Mouse (Mus musculus) liver, embryonic 14.5 days (tissue): ENCODE results near the gene Adamtsl4. TPM values are rescaled to one million over a fixed set of nuclear protein-coding genes. Genes with fewer than 3 reads are reported as not detected.
"Not testable (repeated sequence)": the region's sequence is repeated elsewhere in the genome, so short reads cannot be mapped to it uniquely, and the experiment has no call there.

ENCODE experiments used
- ATAC-seq: fragments of 200-750 bp; cut with Nextera tagmentation; 2 replicates; pipeline ENCODE4 v1.8.0; 2017; ENCODE audit warnings: moderate number of reproducible peaks, mild to moderate bottlenecking, moderate library complexity; ENCODE audit not compliant: insufficient read depth
- DNase-seq, 3 experiments: peaks; one replicate each; pipeline ENCODE4 v3.0.0-alpha.2; 2012 to 2013; ENCODE audit warnings: low read depth in 3 of 3, low spot score in 3 of 3
- H3K27ac ChIP-seq: fragments of 300-500 bp; sonication (generic); 2 replicates; pipeline ENCODE4 v1.5.1; 2014; ENCODE audit warnings: moderate library complexity, mild to moderate bottlenecking, control low read depth, inconsistent platforms
- H3K27me3 ChIP-seq: fragments of 300-500 bp; sonication (generic); 2 replicates; pipeline ENCODE4 v1.6.1; 2014; ENCODE audit warnings: mild to moderate bottlenecking, low read length, moderate library complexity; ENCODE audit not compliant: control insufficient read depth, insufficient read depth
- H3K36me3 ChIP-seq: fragments of 300-500 bp; sonication (generic); replicated peaks from 2 replicates; pipeline ENCODE4 v1.6.1; 2014; ENCODE audit warnings: low read depth; ENCODE audit not compliant: control insufficient read depth, insufficient read depth
- H3K4me1 ChIP-seq, 2 experiments: fragments of 200-500 bp in 1 of 2; fragments of 300-500 bp in 1 of 2; sonication (generic) in 1 of 2; replicated peaks; 2 replicates each; pipeline ENCODE4 v1.6.1; 2012 to 2014; ENCODE audit warnings: antibody characterized with exemption in 1 of 2, inconsistent platforms in 1 of 2, low read length in 1 of 2; ENCODE audit not compliant: control insufficient read depth in 2 of 2, insufficient read depth in 2 of 2
- H3K4me2 ChIP-seq: fragments of 300-500 bp; sonication (generic); 2 replicates; pipeline ENCODE4 v1.6.1; 2014; ENCODE audit warnings: low read depth, mild to moderate bottlenecking, control low read depth, moderate library complexity
- H3K4me3 ChIP-seq, 2 experiments: fragments of 200-500 bp in 1 of 2; fragments of 300-500 bp in 1 of 2; sonication (generic) in 1 of 2; 2 replicates each; pipeline ENCODE4 v1.5.1; 2012 to 2014; ENCODE audit warnings: low read depth in 2 of 2, low read length in 2 of 2, mild to moderate bottlenecking in 2 of 2, control low read depth in 1 of 2, inconsistent platforms in 1 of 2, moderate library complexity in 1 of 2; ENCODE audit not compliant: insufficient read depth in 1 of 2
- H3K9ac ChIP-seq: fragments of 300-500 bp; sonication (generic); replicated peaks from 2 replicates; pipeline ENCODE4 v1.6.1; 2014; ENCODE audit warnings: mild to moderate bottlenecking, control low read depth, moderate library complexity
- H3K9me3 ChIP-seq: fragments of 300-500 bp; sonication (generic); 2 replicates; pipeline ENCODE4 v1.6.1; 2016; ENCODE audit warnings: low read length, mixed read lengths; ENCODE audit not compliant: control insufficient read depth
- CTCF ChIP-seq: IDR thresholded peaks from 2 replicates; pipeline ENCODE4 v1.5.1; 2016; ENCODE audit warnings: antibody characterized with exemption, low read depth, control low read depth
- EP300 ChIP-seq: IDR thresholded peaks from 2 replicates; pipeline ENCODE4 v1.6.1; 2016; ENCODE audit warnings: antibody characterized with exemption, low read depth
- WGBS: fragments of 180-500 bp; shearing (Covaris S2); extraction: QIAGEN DNeasy Blood & Tissue Kit; methylation state at CpG from one replicate; pipeline ENCODE4 v1.1.7; 2014; ENCODE audit not compliant: insufficient replicate concordance; 5-methylcytosine and 5-hydroxymethylcytosine counted together
- polyA plus RNA-seq, 2 experiments: library from polyadenylated mRNA; depleted of rRNA in 1 of 2; stranded (reverse) in 1 of 2; unstranded in 1 of 2; fragments of >200 nt; fragmentation: Nextera tagmentation in 1 of 2; extraction: Ambion mirVana in 1 of 2; gene quantifications; 2 replicates each; pipeline versions ENCODE4 v1.2.1 to v1.2.3; 2012 to 2014

Adamtsl4 gene
- polyA plus RNA-seq, 2 experiments, result 0.12 to 0.17 TPM

DNA sequence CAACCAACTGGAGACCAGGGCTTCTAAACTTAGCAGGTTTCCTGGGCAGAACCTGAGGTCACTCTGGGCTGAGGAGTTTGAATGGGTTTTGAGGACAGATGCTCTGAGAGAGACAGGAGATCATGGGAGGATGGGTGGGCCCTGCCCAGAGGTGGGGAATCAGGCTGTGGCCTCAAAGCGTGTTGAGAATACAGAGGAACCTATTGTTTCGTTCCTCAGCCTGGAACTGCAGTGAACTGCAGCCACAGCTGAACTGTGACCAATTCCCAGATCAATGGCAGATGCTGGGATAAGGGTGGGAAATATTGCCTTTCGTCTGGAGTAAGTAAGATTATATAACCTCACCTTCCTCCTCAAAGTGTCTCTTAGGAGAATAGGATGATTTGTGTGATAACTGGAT is 8.1 kb upstream of the Adamtsl4 start:
- ATAC-seq (no peak), DNase-seq (no peak)
- Histone ChIP-seq H3K9me3 (no peaks in the 10 kb centered on the region), H3K36me3 (no peaks in the 10 kb centered on the region), H3K4me3 (no peak overlapping the region), H3K4me1 (peaks cover 0 to 13% of the 10 kb centered on the region in 2 experiments; a peak in 3 of 4 replicates), H3K27me3 (no peaks in the 10 kb centered on the region), H3K4me2 (no peak overlapping the region), H3K27ac (no peak overlapping the region), H3K9ac (no peak overlapping the region)
- WGBS, result 68% methylated on average over 3 of the region's 3 CpGs
- no peak for TF ChIP-seq CTCF
- no peak for TF ChIP-seq EP300

DNA sequence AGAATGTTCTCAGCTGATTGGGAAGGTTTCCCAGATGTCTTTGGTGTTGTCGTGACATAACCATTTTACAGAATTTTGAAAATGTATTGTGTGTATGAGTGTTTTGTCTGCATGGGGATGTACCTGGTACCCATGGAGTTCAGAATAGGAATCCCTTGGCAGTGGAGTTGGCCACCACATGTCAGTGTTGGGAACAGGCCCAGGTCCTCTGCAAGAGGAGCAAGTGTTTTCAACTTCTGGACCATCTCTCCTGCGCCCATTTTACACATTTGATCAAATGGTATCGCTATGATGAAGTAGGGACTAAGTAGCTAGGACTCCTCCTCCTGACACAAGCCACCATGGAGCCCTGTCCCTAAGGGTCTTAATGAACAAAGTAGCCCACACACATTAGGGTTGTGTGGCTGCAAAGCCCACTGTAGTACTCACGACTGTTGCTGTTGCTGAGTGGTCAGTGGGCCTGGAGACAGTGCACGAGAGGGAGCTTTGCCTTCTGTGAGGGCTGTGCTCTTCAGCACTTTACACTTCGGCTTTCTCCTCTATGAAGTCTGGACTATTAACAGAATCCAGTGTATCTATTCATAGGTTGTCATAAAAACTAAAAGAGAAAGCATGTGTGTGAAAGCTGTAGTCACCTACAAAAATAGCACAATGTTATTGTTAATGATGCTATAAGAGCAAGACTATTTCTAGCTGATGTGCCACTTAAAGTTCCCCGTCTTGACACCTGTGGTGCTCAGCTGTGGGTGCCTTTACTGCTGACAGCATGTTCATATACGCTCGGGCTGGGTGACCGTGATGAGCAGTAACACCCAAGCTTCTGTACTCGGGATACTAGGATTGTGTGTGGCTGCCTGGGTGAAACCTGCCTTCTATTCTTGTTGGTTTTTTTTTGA is 7.3 kb upstream of the Adamtsl4 start:
- TF ChIP-seq EP300, result no peak
- TF ChIP-seq CTCF, result no peak
- ATAC-seq, result no peak
- H3K9ac ChIP-seq, result no peak overlapping the region
- no peaks in the 10 kb centered on the region for H3K27me3 ChIP-seq
- 76% methylated on average over 11 of the region's 11 CpGs for WGBS
- H3K4me1 ChIP-seq, result peaks cover 0 to 13% of the 10 kb centered on the region in 2 experiments; a peak in 3 of 4 replicates
- H3K27ac ChIP-seq, result no peak overlapping the region
- no peaks in the 10 kb centered on the region for H3K9me3 ChIP-seq
- H3K4me3 ChIP-seq, result no peak overlapping the region
- no peak for DNase-seq
- H3K4me2 ChIP-seq, result no peak overlapping the region
- no peaks in the 10 kb centered on the region for H3K36me3 ChIP-seq

DNA sequence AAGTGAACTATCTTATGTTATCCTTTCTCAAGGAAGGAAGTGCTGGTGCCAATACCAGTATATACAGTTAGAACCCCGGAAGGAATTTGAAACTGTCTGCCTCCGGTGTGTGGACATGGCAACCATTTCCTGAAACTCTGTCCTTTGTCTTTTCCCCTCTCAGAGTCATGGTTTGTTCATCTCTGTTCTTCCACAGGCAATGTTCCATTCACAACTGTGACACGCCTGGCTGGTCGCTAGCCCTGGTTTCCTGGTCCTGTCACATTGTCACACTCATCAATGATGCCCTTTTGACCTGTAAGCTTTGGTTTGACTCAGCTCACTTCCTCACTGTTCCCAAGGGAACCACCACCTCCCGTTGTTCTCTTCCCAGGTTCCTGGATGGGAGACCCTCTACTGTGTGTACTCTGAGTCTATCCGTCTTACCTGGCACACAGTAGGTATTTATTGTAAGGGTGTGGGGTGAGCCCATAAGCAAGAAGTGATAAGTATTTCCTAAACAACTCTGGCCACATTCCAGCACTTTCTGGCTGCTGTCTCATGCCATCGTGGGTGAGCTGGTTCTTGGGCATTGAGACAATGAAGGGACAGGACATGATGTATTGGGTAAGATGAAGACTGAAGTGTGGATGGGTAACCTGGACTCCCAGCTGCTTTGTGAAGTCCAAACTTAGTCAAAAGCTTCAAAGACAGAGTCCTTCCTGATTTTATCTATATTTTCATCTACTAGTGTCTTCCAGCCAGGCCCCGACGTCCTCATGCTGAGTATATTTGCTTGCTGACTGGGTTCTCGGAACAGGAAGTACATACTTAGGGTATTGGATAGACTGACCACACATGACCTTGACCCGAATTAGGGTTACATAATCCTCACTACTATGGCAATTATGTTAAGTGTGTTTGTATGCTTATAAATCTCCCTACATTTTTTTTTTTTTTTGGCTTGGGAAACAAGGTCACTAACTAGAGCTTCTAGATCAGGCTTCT is 6.4 kb upstream of the Adamtsl4 start:
- TF ChIP-seq EP300, result no peak
- no peak for TF ChIP-seq CTCF
- no peak overlapping the region for H3K4me3 ChIP-seq
- no peak for DNase-seq
- no peaks in the 10 kb centered on the region for H3K27me3 ChIP-seq
- no peak overlapping the region for H3K27ac ChIP-seq
- H3K9me3 ChIP-seq, result no peaks in the 10 kb centered on the region
- 38% methylated on average over 11 of the region's 11 CpGs for WGBS
- H3K4me2 ChIP-seq, result no peak overlapping the region
- no peaks in the 10 kb centered on the region for H3K36me3 ChIP-seq
- H3K9ac ChIP-seq, result no peak overlapping the region
- peak; percentile 47; the same call in 1 of the 2 replicates for ATAC-seq
- H3K4me1 ChIP-seq, result peaks cover 0 to 13% of the 10 kb centered on the region in 2 experiments; a peak in 3 of 4 replicates

DNA sequence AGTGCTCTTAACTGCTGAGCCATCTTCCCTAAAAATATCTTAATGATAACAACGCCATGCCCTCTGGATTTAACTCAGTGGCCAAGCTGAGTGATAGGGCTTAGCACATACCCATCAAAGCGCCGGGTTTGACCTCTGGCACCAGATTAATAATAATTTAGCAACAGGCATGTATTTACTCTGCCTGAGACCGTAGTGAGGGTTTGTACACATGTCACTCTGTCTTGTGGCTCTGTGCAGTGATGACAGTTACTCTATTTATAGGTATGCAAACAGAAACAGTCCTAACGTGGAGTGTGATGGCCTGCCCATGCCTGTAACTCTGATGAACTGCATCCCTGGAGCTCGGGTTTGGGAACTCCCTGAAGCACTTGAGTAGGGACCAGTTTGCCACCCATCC is 5.0 kb upstream of the Adamtsl4 start:
- Histone ChIP-seq H3K4me1 (peaks cover 3 to 15% of the 10 kb centered on the region in 2 experiments), H3K27ac (no peak overlapping the region), H3K27me3 (peaks cover 3% of the 10 kb centered on the region; the same call in 1 of the 2 replicates), H3K9ac (no peak overlapping the region), H3K4me3 (no peak overlapping the region), H3K9me3 (no peaks in the 10 kb centered on the region), H3K4me2 (no peak overlapping the region), H3K36me3 (no peaks in the 10 kb centered on the region)
- WGBS, result 41% methylated on average over 6 of the region's 6 CpGs
- TF ChIP-seq EP300, result no peak
- no peak for TF ChIP-seq CTCF
- DNase-seq (peak in 1 of 3 experiments; percentile 47), ATAC-seq (peak; percentile 29; the same call in 1 of the 2 replicates)

DNA sequence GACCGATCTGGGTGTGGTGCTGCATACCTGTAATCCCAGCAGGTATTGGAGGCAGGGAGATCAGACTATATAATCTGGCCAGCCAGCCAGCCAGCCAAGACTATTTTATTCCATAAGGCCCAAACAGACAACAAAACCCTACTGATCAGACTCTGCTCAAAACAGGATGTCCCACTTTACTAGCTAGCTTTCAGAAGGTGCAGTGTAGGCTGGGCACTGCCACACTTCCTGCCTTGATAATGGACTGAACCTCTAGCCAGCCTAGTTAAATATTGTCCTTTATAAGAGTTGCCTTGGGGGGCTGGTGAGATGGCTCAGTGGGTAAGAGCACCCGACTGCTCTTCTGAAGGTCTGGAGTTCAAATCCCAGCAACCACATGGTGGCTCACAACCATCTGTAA is 2.8 kb upstream of the Adamtsl4 start:
- not testable (repeated sequence) for H3K9ac ChIP-seq, H3K36me3 ChIP-seq, H3K4me3 ChIP-seq, H3K4me2 ChIP-seq, H3K27ac ChIP-seq, H3K27me3 ChIP-seq, H3K9me3 ChIP-seq, ATAC-seq, DNase-seq
- 79% methylated on average over 2 of the region's 2 CpGs for WGBS
- H3K4me1 ChIP-seq, result peaks cover 3 to 15% of the 10 kb centered on the region in 2 experiments
